Mouse (Mus musculus): ENCODE data around the gene Olfr1290.

DNA sequence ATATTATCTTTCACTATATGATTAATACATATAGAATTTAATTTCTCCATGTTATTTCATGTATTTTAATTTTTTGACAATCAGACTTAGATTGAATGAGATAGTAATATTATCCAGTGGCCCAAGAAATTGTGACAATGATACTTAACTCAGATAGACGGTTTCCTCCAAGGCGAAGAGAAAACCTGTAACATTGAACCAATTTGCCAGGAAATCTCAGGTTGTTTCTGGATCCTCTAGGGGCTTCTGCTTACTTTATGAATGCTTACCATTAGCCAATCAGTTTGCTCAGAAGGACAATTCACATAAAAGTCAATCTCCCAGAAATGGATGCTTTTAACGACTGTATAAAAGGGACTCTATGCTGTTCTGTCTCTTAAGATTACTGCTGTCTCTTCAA, 3.3 kb upstream of the Olfr1290 start, which contains the start of gene Olfr1291-ps1:
- TF ChIP-seq CTCF (IDR thresholded peaks at IDR 0.05; ENCODE audit: borderline replicate concordance, control insufficient read depth, extremely low read depth, insufficient read depth, low read length, poor library complexity) (no peak), POLR2A (IDR thresholded peaks at IDR 0.05; ENCODE audit: control insufficient read depth, extremely low read depth, insufficient read depth, low read length, poor library complexity) (no peak)

Measured in thymus, adult 2 months (tissue).